Mouse (Mus musculus) hindbrain, embryonic 11.5 days (tissue): ENCODE data around the gene Mllt11. TPM values are rescaled to one million over a fixed set of nuclear protein-coding genes. Genes with fewer than 3 reads are reported as not detected.

ENCODE experiments used
- ATAC-seq: fragments of 200-750 bp; cut with Nextera tagmentation; 2 replicates; pipeline ENCODE4 v1.8.0; 2017; ENCODE audit warnings: mild to moderate bottlenecking, moderate TSS enrichment, moderate library complexity; ENCODE audit not compliant: low FRiP score
- DNase-seq: peaks from one replicate; pipeline ENCODE4 v3.0.0-alpha.2; 2015; ENCODE audit warnings: low spot score
- H3K27ac ChIP-seq: fragments of 300-500 bp; sonication (generic); 2 replicates; pipeline ENCODE4 v1.5.1; 2014; ENCODE audit warnings: mild to moderate bottlenecking, low read depth, low read length
- H3K27me3 ChIP-seq: fragments of 300-500 bp; sonication (generic); 2 replicates; pipeline ENCODE4 v1.6.1; 2014; ENCODE audit warnings: mild to moderate bottlenecking, low read length, moderate library complexity, mixed read lengths; ENCODE audit not compliant: control insufficient read depth, insufficient read depth
- H3K36me3 ChIP-seq: fragments of 300-500 bp; sonication (generic); 2 replicates; pipeline ENCODE4 v1.6.1; 2014; ENCODE audit warnings: mild to moderate bottlenecking, low read length, moderate library complexity, mixed read lengths; ENCODE audit not compliant: control insufficient read depth, insufficient read depth
- H3K4me1 ChIP-seq: fragments of 300-500 bp; sonication (generic); replicated peaks from 2 replicates; pipeline ENCODE4 v1.6.1; 2014; ENCODE audit warnings: low read length, mixed read lengths; ENCODE audit not compliant: control insufficient read depth, insufficient read depth
- H3K4me2 ChIP-seq: fragments of 300-500 bp; sonication (generic); replicated peaks from 2 replicates; pipeline ENCODE4 v1.6.1; 2014; ENCODE audit warnings: mild to moderate bottlenecking, low read depth, low read length
- H3K4me3 ChIP-seq: fragments of 300-500 bp; sonication (generic); 2 replicates; pipeline ENCODE4 v1.5.1; 2014; ENCODE audit warnings: low read depth, low read length
- H3K9ac ChIP-seq: fragments of 300-500 bp; sonication (generic); 2 replicates; pipeline ENCODE4 v1.6.1; 2014; ENCODE audit warnings: low read depth, low read length
- H3K9me3 ChIP-seq: fragments of 300-500 bp; sonication (generic); 2 replicates; pipeline ENCODE4 v1.6.1; 2016; ENCODE audit warnings: low read length; ENCODE audit not compliant: control insufficient read depth
- WGBS: fragments of 180-500 bp; shearing (Covaris S2); extraction: QIAGEN DNeasy Blood & Tissue Kit; methylation state at CpG from one replicate; pipeline ENCODE4 v1.1.7; 2014; 5-methylcytosine and 5-hydroxymethylcytosine counted together
- polyA plus RNA-seq: library from polyadenylated mRNA; unstranded; fragments of >200 nt; fragmentation: Nextera tagmentation; extraction: Ambion mirVana; gene quantifications from 2 replicates; pipeline ENCODE4 v1.2.1, GENCODE M21; 2014

Mllt11 gene
- polyA plus RNA-seq, 1 experiment from 2014 or later: 203 TPM

- 93% methylated on average over 2 of the region's 2 CpGs for WGBS
- Histone ChIP-seq H3K9ac (no peak overlapping the region), H3K27me3 (no peaks in the 10 kb centered on the region), H3K4me3 (no peak overlapping the region), H3K4me1 (no peaks in the 10 kb centered on the region), H3K9me3 (no peaks in the 10 kb centered on the region), H3K27ac (no peak overlapping the region), H3K36me3 (0 out of 2 replicates have a peak, but pooled peaks cover 5% of the 10 kb centered on the region), H3K4me2 (no peak overlapping the region)
- ATAC-seq (no peak), DNase-seq (no peak)
Observed at GRCm38 (mm10) chr3:95195772-95196171, 36.2 kb downstream of the Mllt11 start.

- H3K36me3 ChIP-seq: 0 out of 2 replicates have a peak, but pooled peaks cover 6% of the 10 kb centered on the region
- no peak for DNase-seq
- H3K9ac ChIP-seq: no peak overlapping the region
- H3K4me1 ChIP-seq: no peaks in the 10 kb centered on the region
- no peaks in the 10 kb centered on the region for H3K27me3 ChIP-seq
- no peak overlapping the region for H3K4me2 ChIP-seq
- H3K9me3 ChIP-seq: no peaks in the 10 kb centered on the region
- ATAC-seq: no peak
- H3K27ac ChIP-seq: no peak overlapping the region
- 88% methylated on average over 6 of the region's 6 CpGs for WGBS
- no peak overlapping the region for H3K4me3 ChIP-seq
Observed at GRCm38 (mm10) chr3:95194721-95195135, 37.2 kb downstream of the Mllt11 start.

GRCm38 (mm10) chr3:95186888-95187287 lies 45.1 kb downstream of the Mllt11 start:
- Histone ChIP-seq H3K4me2 (no peak overlapping the region), H3K4me3 (no peak overlapping the region), H3K27me3 (no peaks in the 10 kb centered on the region), H3K9me3 (no peaks in the 10 kb centered on the region), H3K36me3 (peaks cover 6% of the 10 kb centered on the region), H3K4me1 (no peaks in the 10 kb centered on the region), H3K9ac (no peak overlapping the region), H3K27ac (no peak overlapping the region)
- ATAC-seq (no peak), DNase-seq (no peak)
- WGBS: 88% methylated on average over 6 of the region's 6 CpGs

- no peaks in the 10 kb centered on the region for H3K9me3 ChIP-seq
- no peak overlapping the region for H3K27ac ChIP-seq
- H3K4me1 ChIP-seq: no peaks in the 10 kb centered on the region
- H3K36me3 ChIP-seq: peaks cover 6% of the 10 kb centered on the region
- no peak overlapping the region for H3K4me2 ChIP-seq
- DNase-seq: no peak
- no peaks in the 10 kb centered on the region for H3K27me3 ChIP-seq
- ATAC-seq: no peak
- no peak overlapping the region for H3K9ac ChIP-seq
- WGBS: 91% methylated on average over 2 of the region's 2 CpGs
- no peak overlapping the region for H3K4me3 ChIP-seq
Observed at GRCm38 (mm10) chr3:95186100-95186499, 45.9 kb downstream of the Mllt11 start.

- H3K4me2 ChIP-seq: no peak overlapping the region
- H3K9ac ChIP-seq: no peak overlapping the region
- no peak for DNase-seq
- no peaks in the 10 kb centered on the region for H3K9me3 ChIP-seq
- ATAC-seq: no peak
- no peak overlapping the region for H3K27ac ChIP-seq
- no peaks in the 10 kb centered on the region for H3K4me1 ChIP-seq
- no peak overlapping the region for H3K4me3 ChIP-seq
- no peaks in the 10 kb centered on the region for H3K27me3 ChIP-seq
- H3K36me3 ChIP-seq: peaks cover 2% of the 10 kb centered on the region
- 97% methylated on average over 9 of the region's 9 CpGs for WGBS
Observed at GRCm38 (mm10) chr3:95184796-95185577, 47.0 kb downstream of the Mllt11 start.

GRCm38 (mm10) chr3:95181841-95182240 lies 50.1 kb downstream of the Mllt11 start:
- 74% methylated on average over 1 of the region's 1 CpGs for WGBS
- Histone ChIP-seq H3K36me3 (no peaks in the 10 kb centered on the region; the same call in 1 of the 2 replicates), H3K4me3 (no peak overlapping the region), H3K4me2 (no peak overlapping the region), H3K9me3 (no peaks in the 10 kb centered on the region), H3K9ac (no peak overlapping the region), H3K27ac (no peak overlapping the region), H3K27me3 (no peaks in the 10 kb centered on the region), H3K4me1 (no peaks in the 10 kb centered on the region)
- no peak for DNase-seq
- no peak for ATAC-seq

GRCm38 (mm10) chr3:95179890-95180289 lies 52.1 kb downstream of the Mllt11 start:
- Histone ChIP-seq H3K9me3 (no peaks in the 10 kb centered on the region), H3K27me3 (no peaks in the 10 kb centered on the region), H3K36me3 (no peaks in the 10 kb centered on the region; the same call in 1 of the 2 replicates), H3K4me3 (no peak overlapping the region), H3K4me2 (no peak overlapping the region), H3K4me1 (no peaks in the 10 kb centered on the region), H3K27ac (no peak overlapping the region), H3K9ac (no peak overlapping the region)
- no peak for DNase-seq
- WGBS: 74% methylated on average over 3 of the region's 3 CpGs
- ATAC-seq: no peak

- no peak for ATAC-seq
- WGBS: 85% methylated on average over 5 of the region's 5 CpGs
- H3K27ac ChIP-seq: no peak overlapping the region
- no peaks in the 10 kb centered on the region for H3K9me3 ChIP-seq
- no peak overlapping the region for H3K4me3 ChIP-seq
- H3K27me3 ChIP-seq: no peaks in the 10 kb centered on the region
- no peak overlapping the region for H3K9ac ChIP-seq
- DNase-seq: no peak
- H3K36me3 ChIP-seq: no peaks in the 10 kb centered on the region; the same call in 1 of the 2 replicates
- H3K4me1 ChIP-seq: no peaks in the 10 kb centered on the region
- H3K4me2 ChIP-seq: no peak overlapping the region
Observed at GRCm38 (mm10) chr3:95178948-95179347, 53.0 kb downstream of the Mllt11 start.

GRCm38 (mm10) chr3:95177583-95177982 lies 54.4 kb downstream of the Mllt11 start:
- Histone ChIP-seq H3K4me3 (no peak overlapping the region), H3K27me3 (peaks cover 12% of the 10 kb centered on the region), H3K9ac (no peak overlapping the region), H3K9me3 (no peaks in the 10 kb centered on the region), H3K4me1 (0 out of 2 replicates have a peak, but pooled peaks cover 2% of the 10 kb centered on the region), H3K27ac (no peak overlapping the region), H3K4me2 (no peak overlapping the region), H3K36me3 (peaks cover 3% of the 10 kb centered on the region)
- DNase-seq (no peak), ATAC-seq (no peak)
- WGBS: 77% methylated on average over 6 of the region's 6 CpGs
